Mouse (Mus musculus) embryo, embryonic 10.5 days (tissue): ENCODE measurements around the gene Tspan9.

Experiments
- DNase-seq: peaks from one replicate; pipeline ENCODE4 v3.0.0-alpha.2; 2015; ENCODE audit warnings: low spot score

Gene Tspan9

DNA sequence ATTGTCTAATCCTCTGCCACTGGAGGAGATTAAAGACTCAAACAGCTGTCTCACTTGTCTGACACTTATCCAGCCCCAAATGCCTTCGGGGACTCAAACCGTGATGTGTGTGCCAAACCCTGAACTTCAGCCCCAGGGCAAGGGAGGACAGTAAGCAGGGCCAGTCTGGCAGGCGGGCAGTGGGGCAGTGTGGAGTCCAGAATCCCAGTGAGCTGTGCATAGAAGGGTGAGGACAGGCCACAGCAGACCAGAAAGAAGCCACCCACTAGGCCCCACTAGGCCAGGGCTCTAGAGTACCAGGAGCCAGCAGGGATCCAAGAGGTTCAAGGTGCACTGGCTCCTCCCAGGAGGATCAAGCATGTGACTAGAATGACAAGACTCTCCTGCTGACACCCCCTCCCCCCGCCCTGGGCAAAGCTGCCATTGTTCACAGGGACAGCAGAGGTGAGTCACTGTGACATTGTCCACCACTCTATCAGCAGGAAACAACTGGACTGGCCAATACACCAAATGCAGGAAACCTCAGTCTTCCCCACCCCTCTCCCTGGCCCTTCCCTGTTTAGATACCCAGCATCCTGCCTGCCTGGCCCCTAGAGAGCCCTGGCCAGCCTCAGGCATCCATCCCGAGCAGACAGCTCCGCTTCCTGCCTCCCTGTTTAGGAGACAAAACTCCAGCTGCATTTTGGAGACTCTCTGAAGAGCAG, 40.9 kb downstream of the Tspan9 start:
- DNase-seq = no peak

GRCm38 (mm10) chr6:128099871-128100270, 43.5 kb downstream of the Tspan9 start:
- DNase-seq = no peak

DNA sequence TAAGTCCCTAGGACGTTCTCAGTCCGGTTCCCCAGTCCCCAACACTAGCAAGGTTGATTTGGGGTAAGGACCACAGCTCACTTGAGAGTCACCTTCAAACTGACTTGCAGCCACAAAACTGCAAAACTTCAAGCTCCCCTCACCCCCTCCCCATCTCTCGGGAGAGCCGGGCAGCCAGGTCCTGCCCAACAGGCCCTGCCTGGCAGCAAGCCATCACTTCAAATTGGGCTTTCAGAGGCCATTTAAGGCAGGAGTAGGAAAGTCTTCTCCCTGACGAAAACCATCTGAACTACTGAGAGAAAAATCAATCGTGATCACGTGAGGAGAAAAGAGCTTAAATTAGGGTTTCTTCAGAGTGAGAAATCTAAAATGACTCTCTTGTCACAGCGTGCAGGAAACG, 44.2 kb downstream of the Tspan9 start:
- DNase-seq = no peak

GRCm38 (mm10) chr6:128096521-128096920, 46.9 kb downstream of the Tspan9 start:
- no peak for DNase-seq

- no peak for DNase-seq
Observed at GRCm38 (mm10) chr6:128095906-128096305, 47.5 kb downstream of the Tspan9 start.

DNA sequence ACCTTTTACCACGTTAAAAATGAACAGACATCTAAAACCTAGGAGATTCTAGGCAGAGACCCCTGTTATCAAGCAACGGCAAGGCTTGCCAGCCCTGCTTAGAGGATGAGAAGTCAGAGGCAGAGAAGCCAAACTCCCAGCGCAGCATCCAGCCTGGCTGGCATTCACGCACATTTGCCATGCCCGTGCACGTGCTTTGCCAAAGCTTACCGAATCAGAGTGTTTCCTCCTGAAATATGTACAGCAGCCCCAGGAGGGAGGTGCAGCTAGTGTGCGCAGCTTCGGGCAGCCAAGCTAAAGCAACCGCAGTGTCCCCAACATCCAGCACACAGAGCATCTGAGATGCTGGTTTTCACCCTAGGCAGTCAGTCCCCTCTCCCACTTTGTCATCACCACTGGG, 48.3 kb downstream of the Tspan9 start:
- no peak for DNase-seq

GRCm38 (mm10) chr6:128093856-128094628, 49.4 kb downstream of the Tspan9 start:
- DNase-seq = no peak

GRCm38 (mm10) chr6:128092621-128093020, 50.8 kb downstream of the Tspan9 start:
- DNase-seq = no peak

GRCm38 (mm10) chr6:128091833-128092166, 51.6 kb downstream of the Tspan9 start:
- no peak for DNase-seq

- peak; percentile 86 for DNase-seq
Observed at GRCm38 (mm10) chr6:128090985-128091832, 52.2 kb downstream of the Tspan9 start.

DNA sequence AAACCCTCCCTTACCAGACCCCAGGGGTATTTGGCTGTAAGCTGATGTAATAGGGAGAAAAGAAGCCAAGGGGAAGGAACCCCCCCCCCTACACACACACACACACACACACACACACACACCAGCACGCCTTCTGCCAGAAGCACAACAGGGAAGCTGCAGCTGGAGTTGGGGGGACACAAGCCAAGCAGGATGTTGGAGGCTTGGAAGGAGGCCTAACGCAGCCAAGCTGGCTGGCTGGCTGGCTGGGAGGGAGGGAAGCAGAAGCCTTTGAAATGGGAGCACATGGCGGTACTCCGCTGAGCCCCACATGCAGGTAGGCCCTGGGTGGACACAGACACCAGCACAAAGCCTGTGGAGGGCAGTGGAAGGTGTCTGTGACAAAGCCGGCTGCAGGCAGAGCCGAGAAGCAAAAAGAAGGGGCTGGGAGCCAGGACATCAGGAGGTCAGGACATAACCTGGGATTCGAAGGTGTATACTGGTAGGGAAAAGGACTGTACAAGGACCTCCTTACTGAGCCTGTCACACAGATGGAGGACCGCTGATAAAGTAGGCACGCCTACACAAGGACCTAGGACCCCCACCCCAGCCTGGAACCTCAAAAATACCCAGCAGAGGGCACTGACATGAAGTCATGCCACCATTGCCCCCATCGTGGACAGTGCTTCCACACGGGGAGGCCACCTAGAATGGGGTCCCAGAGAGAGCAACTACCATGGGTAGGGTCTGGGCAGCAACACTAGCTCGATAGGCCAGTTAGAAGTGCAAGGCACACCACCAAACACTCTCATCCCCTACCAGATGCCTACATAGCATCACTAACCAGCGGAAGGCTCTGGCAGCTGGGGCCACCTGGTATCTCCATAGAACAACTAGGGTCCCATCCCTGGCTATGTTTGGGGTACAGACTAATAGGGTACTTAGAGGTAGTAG, 53.4 kb downstream of the Tspan9 start:
- DNase-seq = no peak

- peak; percentile 76 for DNase-seq
Observed at GRCm38 (mm10) chr6:128088746-128089523, 54.5 kb downstream of the Tspan9 start.

DNA sequence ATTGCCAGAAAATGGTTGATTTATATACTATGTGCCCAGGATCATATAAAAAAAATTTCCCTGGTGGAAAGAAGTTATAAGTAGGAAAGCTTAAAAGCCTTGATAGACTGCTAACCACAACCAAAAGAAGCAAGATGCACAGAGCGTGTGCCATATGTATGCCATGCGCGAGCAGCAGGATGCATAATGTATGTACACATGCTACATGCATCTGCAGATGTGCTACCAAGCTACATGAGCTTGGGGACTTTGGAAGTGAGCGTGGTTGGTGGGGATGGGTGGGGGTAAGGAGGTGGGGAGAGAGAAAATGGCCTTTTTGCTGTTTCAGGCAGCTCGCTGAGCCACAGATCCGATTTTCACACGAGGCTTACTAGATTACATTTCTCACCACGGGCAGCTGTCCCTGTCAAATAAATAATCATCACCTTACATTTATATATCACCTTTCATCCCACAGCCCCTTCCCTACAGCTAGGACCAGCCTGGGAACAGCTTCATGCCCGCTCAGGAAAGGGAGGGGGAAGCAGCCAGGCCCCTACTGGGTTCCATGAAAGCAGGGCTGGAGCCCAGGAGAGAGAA, 57.8 kb downstream of the Tspan9 start:
- no peak for DNase-seq

DNA sequence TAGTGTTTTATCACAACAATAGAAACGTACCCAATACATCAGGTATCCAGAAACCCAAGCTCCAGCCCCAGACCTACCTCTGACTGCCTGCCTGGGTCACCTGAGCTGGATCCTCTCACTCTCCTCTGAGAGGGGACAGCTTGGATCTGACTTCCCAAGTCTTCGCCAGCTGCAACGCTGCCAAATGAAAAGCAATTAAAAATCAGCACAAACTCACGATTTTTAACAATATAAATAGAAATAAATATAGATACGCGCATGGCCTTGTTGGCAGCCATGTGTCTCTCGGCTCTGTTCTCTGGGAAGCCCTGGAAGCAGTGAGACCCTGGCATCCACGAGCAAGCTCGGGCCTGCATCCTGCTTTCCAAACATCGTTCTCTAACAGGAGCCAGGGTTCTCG, 60.1 kb downstream of the Tspan9 start:
- DNase-seq = no peak

DNA sequence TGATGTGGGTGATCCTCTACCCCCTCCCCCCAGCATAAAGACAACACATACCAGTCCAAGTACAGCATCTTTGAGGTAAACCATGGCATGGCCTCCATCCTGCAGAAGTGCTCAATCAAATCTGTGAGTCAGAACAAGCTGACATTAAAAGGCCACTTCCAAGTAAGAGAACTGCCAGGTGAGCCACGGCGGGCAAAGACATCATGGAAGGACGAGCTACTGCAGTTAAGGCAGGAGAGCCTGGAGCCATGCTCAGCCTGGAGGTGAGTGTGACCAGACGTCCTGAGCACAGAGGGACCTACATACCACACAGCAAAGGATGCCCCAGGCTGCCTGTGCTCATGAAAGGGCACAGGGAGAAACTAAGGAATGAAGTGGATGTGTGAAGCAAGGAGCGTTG, 61.6 kb downstream of the Tspan9 start:
- DNase-seq = no peak

- no peak for DNase-seq
Observed at GRCm38 (mm10) chr6:128081293-128081692, 62.1 kb downstream of the Tspan9 start.

GRCm38 (mm10) chr6:128079576-128080224, 63.7 kb downstream of the Tspan9 start:
- DNase-seq = no peak

DNA sequence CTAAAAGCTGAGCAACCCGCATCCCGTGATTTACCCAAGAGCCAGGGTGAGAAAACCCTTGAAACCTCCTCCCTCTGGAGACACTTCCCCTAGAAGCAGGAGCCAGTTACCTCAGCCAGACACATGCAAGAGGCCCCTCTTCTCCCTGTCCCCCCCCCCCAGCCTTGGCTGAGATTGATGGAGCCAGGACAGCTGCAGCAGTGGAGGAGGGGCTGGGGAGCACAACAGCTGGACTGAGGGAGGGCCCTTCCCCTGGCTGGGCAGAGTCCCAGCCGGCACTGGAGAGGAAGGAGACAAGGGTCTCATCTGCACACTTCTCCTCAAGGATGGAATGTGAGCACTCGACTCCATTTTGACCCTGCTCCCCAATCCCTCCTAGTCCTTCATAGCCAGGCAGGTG, 64.9 kb downstream of the Tspan9 start:
- peak; percentile 60 for DNase-seq

DNA sequence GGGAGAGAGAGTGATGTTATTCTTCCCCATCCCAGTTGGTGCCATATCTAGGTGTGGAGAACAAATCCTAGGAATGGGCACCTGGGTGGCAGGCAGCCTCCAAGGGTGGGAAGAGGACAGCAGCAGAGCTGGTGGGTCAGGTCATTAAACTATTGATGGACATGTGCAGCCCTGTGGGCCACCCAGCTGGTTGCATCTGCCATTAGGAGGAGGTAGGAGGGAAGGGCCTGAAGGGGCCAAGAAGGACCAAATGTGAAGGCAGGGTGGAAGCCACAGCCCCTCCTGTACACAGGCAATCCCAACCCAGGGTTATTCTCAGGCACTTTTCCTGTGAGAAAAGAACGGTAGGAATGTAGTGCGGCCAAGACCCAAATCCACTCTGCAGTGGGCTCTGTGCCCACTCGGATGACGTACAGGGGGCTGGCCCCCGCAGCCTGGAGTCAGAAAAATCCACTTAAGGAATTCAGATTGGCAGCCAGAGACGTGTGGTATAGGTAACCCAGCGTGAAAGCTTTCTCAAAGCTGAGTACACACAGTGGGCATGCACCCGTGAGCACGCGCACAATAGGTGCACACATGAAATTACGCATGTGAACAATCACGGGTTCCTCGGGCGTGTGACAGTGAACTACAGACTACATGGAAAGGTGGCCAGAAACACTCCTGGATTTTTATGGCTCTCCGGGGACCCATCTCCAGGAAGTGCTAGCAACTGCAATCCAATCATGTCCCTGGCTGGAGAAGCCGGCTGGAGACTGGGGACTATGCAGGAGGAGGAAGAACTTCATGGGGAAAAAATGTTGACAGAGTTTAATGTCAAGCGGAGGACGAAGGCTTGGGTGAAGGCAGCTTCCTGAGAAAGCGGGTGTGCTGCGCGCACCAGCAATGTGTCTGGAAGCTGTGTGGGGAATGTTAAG, 67.0 kb downstream of the Tspan9 start:
- no peak for DNase-seq
